Mouse (Mus musculus) brain, embryonic 14.5 days (tissue): Measurements from ENCODE around the gene Cbfa2t3.

Source experiments
- CTCF ChIP-seq: fragments of 200-500 bp; IDR thresholded peaks from 2 replicates; pipeline ENCODE4 v1.5.1; 2012; ENCODE audit warnings: inconsistent platforms, mild to moderate bottlenecking, moderate library complexity, borderline replicate concordance; ENCODE audit not compliant: insufficient read depth, insufficient read length; ENCODE audit errors: extremely low read depth
- POLR2A ChIP-seq: fragments of 200-500 bp; IDR thresholded peaks from 2 replicates; pipeline ENCODE4 v1.6.1; 2012; ENCODE audit warnings: mild to moderate bottlenecking, inconsistent platforms, borderline replicate concordance; ENCODE audit not compliant: poor library complexity, insufficient read depth, insufficient read length, severe bottlenecking; ENCODE audit errors: extremely low read depth

- TF ChIP-seq CTCF (no peak), POLR2A (no peak)
These were observed 46.9 kb upstream of the Cbfa2t3 start for GRCm38 (mm10) chr8:122745750-122746275.
